Mouse (Mus musculus) CH12.LX (cell line): ENCODE results near the gene Epas1.

Experiments
- MAX ChIP-seq: IDR thresholded peaks from 2 replicates; pipeline ENCODE4 v1.6.1; 2011; ENCODE audit warnings: low read length, improper control_type of control experiment
- MXI1 ChIP-seq: IDR thresholded peaks from 2 replicates; pipeline ENCODE4 v1.6.1; 2011; ENCODE audit warnings: mild to moderate bottlenecking, low read depth, low read length, improper control_type of control experiment
- TCF12 ChIP-seq: IDR thresholded peaks from 2 replicates; pipeline ENCODE4 v1.6.1; 2014; ENCODE audit warnings: low read depth, mild to moderate bottlenecking, inconsistent platforms, low read length, improper control_type of control experiment
- USF1 ChIP-seq: IDR thresholded peaks from 2 replicates; pipeline ENCODE4 v1.6.1; 2014; ENCODE audit warnings: low read depth, mild to moderate bottlenecking, inconsistent platforms, low read length, improper control_type of control experiment
- ZC3H11A ChIP-seq: IDR thresholded peaks from 2 replicates; pipeline ENCODE4 v1.6.1; 2012; ENCODE audit warnings: low read depth, mild to moderate bottlenecking, inconsistent platforms, low read length, improper control_type of control experiment
- ZKSCAN1 ChIP-seq: IDR thresholded peaks from 2 replicates; pipeline ENCODE4 v1.6.1; 2012; ENCODE audit warnings: low read depth, inconsistent platforms, low read length, improper control_type of control experiment, borderline replicate concordance
- ZNF384 ChIP-seq: IDR thresholded peaks from 2 replicates; pipeline ENCODE4 v1.6.1; 2012; ENCODE audit warnings: low read depth, low read length, improper control_type of control experiment, inconsistent platforms

DNA sequence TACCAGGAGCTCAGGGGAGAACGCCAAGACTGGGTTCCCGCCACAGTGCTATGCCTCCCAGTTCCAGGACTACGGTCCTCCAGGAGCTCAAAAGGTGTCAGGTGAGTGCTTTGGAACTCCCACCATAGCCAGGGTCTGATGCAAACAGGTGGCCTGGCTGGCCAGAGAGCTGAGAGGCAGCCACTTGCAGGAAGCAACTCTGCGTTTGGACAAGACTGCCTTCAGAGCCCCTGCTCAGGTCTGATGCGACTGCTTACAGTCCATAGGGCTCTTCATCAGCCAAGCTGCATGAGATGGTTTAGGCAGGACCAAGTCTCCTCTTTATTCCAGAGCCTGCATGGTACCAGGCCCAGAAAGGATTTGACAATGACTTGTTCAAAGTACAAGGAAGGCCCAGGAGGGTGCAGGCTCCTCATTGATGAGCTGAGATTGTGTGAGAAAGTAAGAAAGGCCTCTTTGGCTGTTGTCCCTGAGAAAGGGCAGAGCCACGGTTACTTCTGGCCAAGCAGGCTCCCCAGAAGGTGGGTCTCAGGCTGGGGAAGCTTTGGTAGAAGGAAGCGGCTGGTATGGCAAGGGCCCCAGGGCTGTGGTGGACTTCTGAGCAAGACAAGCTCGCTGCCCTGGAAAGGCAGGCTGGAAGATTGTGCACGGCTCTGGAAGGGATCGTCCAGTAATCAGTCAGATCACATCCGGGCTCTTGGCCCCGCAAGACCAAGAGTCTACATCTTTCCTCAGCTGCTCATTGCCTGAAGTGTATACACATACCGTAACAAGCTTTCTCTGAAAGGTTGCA is 76.1 kb downstream of the Epas1 start:
- TF ChIP-seq ZKSCAN1 (no peak), ZC3H11A (no peak), TCF12 (no peak), MAX (no peak), USF1 (no peak), MXI1 (no peak), ZNF384 (no peak)
